Mouse (Mus musculus): ENCODE data around the gene Emilin2.

The Emilin2 gene

DNA sequence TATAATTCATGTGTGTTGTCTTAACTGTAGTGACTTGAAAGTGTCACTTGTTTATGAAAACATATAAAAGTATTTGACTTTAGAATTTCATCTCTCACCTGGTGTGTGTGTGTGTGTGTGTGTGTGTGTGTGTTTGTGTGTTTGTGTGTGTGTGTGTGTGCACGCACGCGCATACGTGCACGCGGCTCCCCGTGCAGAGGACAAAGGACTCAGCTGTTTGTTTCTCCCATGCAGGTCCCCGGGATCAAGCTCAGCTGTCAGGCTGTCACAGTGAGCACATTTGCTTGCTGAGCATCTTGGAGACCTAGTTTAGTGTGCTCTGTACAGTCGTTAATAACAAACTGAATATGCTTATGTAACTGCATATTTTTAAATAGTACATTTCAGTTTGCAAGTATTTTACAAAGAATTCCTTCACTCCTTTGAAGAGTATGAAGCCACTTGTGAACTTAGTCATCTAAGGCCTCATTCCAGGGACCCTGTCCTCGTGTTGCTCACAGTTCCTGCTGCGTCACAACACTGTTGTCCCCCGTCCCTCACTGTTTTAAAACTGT is 77.7 kb downstream of the Emilin2 start:
- DNase-seq (ENCODE audit: low read depth in 1 of 2, low spot score in 2 of 2): no peak

- DNase-seq (ENCODE audit: low read depth in 1 of 2, low spot score in 2 of 2): no peak
These were observed 78.6 kb downstream of the Emilin2 start for GRCm38 (mm10) chr17:71233210-71233609.

- DNase-seq (ENCODE audit: low read depth in 1 of 2, low spot score in 2 of 2): no peak
These were observed 79.8 kb downstream of the Emilin2 start for GRCm38 (mm10) chr17:71231998-71232397.

GRCm38 (mm10) chr17:71230108-71230709 is 81.6 kb downstream of the Emilin2 start:
- no peak for DNase-seq (ENCODE audit: low read depth in 1 of 2, low spot score in 2 of 2)

- no peak for DNase-seq (ENCODE audit: low read depth in 1 of 2, low spot score in 2 of 2)
These were observed 83.1 kb downstream of the Emilin2 start for GRCm38 (mm10) chr17:71228651-71229050.

DNA sequence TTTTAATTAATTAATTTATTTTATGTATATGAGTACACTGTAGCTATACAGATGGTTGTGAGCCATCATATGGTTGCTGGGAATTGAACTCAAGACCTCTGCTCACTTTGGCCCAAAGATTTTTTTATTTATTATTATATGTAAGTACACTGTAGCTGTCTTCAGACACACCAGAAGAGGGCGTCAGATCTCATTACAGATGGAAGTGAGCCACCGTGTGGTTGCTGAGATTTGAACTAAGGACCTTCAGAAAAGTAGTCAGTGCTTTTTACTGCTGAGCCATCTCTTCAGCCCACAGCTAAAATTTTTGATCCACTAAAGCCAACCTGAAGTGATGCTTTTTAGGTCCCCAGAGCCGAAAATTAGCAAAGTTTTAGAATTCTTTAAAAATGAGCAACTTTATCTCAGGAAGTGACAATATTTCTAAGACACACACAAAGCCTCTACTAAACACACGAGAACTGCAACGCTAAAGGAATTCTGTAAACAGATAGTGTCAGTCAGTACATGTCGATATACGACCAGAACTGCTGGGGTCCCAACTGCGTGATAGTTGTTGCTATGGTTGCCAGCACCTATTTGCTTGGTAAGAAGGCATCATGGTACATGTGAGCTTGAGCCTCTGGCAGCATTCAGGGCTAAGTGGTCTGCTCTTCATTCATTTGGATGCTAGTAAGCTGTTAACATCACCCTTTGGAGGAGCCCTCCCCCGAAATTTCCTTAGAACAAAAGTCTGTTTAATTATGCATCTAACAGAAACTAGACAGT is 84.5 kb downstream of the Emilin2 start:
- DNase-seq (ENCODE audit: low read depth in 1 of 2, low spot score in 2 of 2): no peak

DNA sequence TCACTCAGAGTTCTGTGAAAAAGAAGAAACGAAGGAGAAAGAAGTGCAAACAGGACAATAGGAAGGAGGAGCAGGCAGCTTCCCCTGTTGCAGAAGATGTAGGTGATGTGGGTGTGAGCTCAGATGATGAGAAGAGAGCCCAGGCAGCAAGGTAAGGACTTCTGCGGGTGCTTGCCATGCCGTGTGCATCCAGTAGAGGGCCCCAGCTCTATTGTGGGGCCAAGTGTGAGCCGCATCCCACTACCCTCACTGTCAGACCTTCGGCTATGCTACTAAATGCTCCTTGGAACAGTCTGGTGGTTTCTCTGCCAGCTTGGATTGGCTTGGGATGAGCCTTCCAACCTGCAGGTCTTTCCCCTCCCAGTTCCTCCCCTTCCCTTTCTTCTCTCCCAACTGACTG is 86.7 kb downstream of the Emilin2 start:
- no peak for DNase-seq (ENCODE audit: low read depth in 1 of 2, low spot score in 2 of 2)

DNA sequence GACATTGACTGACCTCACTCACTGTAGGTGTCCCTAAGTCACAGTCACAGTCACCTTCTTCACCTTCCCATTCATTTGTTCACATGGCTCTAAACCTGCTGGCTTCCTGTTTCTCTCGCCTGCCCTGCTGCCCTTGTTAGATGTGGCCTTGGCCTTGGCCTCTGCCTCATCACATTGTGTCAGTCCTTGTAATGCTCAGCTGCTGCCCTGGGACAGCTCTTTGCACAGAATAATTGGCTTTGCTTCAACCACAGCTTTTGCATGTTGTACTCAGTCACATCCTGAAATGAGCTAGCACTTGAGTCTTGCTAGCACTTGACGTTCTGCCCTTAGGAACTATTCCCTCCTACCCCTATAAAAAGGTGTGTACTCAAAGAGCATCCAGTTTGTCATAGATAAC is 87.3 kb downstream of the Emilin2 start:
- no peak for DNase-seq (ENCODE audit: low read depth in 1 of 2, low spot score in 2 of 2)

- DNase-seq (ENCODE audit: low read depth in 1 of 2, low spot score in 2 of 2): no peak
These were observed 88.1 kb downstream of the Emilin2 start for GRCm38 (mm10) chr17:71223676-71224075.

DNA sequence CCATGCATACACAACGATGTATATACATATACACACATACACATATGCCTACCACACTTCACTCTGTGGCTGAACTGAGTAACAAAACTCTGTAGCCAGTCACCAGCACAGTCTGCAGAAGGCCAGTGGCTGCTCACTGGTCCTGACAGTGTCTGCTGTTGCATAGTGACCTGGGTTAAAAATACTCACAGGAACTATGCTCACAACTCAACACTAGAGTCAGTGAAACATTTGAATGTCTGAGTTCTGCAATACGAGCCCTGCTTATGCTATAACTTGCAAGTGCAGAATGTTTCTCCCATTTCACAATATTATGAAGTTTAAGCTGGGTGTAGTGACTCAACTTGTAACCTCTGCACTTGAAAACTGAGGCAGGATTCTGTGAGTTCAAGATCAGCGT is 90.4 kb downstream of the Emilin2 start:
- DNase-seq (ENCODE audit: low read depth in 1 of 2, low spot score in 2 of 2): no peak

DNA sequence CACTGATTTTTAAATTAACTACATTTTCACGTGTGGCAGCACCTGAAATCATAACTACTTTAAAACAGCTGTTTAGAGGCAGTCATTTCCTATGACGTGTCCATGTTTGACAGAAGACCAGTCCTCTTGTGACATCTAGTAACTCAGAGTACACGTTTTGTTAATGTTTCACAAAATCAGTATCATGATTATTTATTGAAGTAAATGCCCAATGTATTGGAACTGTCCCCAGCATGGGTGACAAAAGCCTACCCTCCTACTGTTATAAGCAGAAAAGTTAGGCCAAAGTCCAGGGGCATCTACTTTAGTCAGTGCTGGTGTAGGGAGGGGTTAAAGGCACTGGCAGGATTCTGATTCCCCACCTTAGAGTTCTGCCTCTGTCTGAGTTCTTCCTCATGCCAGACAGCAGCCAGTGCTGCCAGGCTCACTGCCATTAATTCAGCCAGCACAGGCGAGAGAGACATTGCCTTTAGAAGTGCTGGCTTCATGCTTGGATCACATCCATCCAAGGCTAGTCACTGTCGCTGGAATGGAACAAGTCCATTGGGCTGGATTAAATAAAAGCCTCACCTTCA is 94.6 kb downstream of the Emilin2 start:
- no peak for DNase-seq (ENCODE audit: low read depth in 1 of 2, low spot score in 2 of 2)

- no peak for DNase-seq (ENCODE audit: low read depth in 1 of 2, low spot score in 2 of 2)
These were observed 95.5 kb downstream of the Emilin2 start for GRCm38 (mm10) chr17:71216263-71216662.

DNA sequence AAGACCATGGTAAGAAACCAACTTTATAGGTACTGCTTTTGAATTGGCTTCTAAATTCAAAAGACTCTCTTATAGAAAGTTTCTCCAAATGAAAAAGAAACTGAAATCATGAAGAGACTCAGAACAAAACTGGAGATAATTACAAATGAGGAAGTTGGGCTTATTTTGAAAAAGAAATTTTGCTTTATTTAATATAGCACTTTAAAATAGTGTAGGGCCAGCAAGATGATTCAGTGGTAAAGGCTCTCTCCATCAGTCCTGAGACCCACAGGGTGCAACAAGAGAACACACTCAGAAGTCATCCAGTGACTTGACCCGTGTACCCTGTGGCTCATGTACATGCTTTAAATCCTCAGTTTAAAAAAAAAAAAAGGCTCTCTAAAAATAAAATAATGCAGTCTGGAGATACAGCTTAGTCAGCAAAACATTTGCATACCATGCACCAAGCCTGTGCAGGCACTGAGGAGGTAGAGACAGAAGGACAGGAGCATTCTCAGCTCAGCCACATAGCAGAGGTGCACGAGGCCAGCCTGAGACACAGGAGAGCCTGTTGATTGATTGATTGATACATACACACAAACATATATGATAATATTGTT is 96.4 kb downstream of the Emilin2 start:
- no peak for DNase-seq (ENCODE audit: low read depth in 1 of 2, low spot score in 2 of 2)

GRCm38 (mm10) chr17:71214514-71215240 is 97.1 kb downstream of the Emilin2 start:
- no peak for DNase-seq (ENCODE audit: low read depth in 1 of 2, low spot score in 2 of 2)

- DNase-seq (ENCODE audit: low read depth in 1 of 2, low spot score in 2 of 2): no peak
These were observed 98.1 kb downstream of the Emilin2 start for GRCm38 (mm10) chr17:71213666-71214065.

GRCm38 (mm10) chr17:71211962-71212646 is 99.7 kb downstream of the Emilin2 start:
- no peak for DNase-seq (ENCODE audit: low read depth in 1 of 2, low spot score in 2 of 2)

DNA sequence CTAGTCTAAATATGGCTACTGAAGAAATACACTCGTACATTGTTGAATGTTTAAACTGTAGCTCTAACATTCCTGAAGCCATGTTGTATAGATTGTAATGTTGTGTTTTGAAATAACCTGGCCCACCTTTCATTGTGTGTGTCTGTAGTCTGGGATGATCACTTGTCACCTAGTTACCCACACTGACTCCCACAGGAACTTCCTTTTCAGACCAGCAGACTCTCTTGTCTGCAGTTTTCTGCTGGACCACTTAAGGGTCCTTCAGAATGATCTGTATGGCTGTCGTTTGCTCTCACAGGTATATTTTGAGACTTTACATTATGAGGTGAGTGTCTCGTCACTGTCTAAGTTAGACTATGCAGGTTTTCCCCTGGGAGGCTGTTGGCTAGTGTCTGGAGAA is 101.8 kb downstream of the Emilin2 start:
- no peak for DNase-seq (ENCODE audit: low read depth in 1 of 2, low spot score in 2 of 2)

DNA sequence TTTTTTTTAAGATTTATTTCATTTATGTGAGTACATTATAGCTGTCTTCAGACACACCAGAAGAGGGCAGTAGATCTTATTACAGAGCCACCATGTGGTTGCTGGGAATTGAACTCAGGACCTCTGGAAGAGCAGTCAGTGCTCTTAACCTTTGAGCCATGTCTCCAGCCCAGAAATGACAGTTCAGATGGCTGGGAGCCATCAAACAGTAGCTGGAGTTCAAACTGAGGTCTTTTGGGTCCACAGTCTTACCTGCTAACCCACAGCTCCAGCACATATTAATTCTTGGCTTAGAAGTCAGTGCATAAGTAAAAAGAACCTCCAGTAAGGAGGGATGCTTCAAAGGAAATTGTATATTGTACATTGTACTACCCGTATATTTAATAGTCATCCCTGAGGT is 102.9 kb downstream of the Emilin2 start:
- no peak for DNase-seq (ENCODE audit: low read depth in 1 of 2, low spot score in 2 of 2)

- no peak for DNase-seq (ENCODE audit: low read depth in 1 of 2, low spot score in 2 of 2)
These were observed 103.4 kb downstream of the Emilin2 start for GRCm38 (mm10) chr17:71208376-71208775.

DNA sequence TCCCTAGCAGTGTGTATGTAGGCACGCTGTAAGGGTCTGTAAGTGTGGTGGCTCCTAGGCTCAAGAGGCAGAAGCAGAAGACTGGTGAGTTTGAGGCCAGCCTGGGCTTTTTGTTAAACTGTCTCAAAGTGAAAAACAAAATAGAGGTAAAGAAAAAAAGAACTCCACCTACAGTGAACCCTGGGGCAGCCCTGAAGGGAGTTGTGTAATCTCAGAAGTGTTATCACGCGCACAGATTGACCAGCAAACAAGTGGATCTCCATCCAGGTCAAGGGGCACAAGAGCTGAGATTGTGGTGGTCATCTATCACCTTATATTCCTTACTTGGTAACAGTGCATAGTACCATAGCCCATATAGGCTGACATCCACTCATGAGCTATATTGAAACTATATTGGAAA is 104.5 kb downstream of the Emilin2 start:
- no peak for DNase-seq (ENCODE audit: low read depth in 1 of 2, low spot score in 2 of 2)
